Comparison of ENCODE assay signal across 12 mouse cellular contexts in genomic region chr9:75236416-75237308, GRCm38 (mm10). TPM values are rescaled to one million over a fixed set of nuclear protein-coding genes. Genes with fewer than 3 reads are reported as not detected.
DNase-seq lines count a peak whose midpoint lies in the region; ATAC-seq and TF ChIP-seq lines count a peak whose summit lies in the region.
"Had no signal": no experiment of that assay in that cellular context is flagged by ENCODE, and none has a peak within 500 bp of the region (broad histone marks: within the 10 kb centered on the region; RNA-seq: fewer than 3 reads in every experiment).

No protein-coding gene starts in this region.

- H3K9me3 ChIP-seq in stomach, embryonic 16.5 days (replicated peaks; ENCODE audit: control insufficient read depth, low read length), result no peaks in the 10 kb centered on the region
- H3K9me3 ChIP-seq: forebrain, embryonic 12.5 days; heart, embryonic 12.5 days; hindbrain, embryonic 15.5 days had no signal

- H3K36me3 ChIP-seq in liver, adult 2 months (ENCODE audit: control insufficient read depth, insufficient read depth, low read length), result no peaks in the 10 kb centered on the region
- no peaks in the 10 kb centered on the region for H3K36me3 ChIP-seq in stomach, embryonic 16.5 days (ENCODE audit: control insufficient read depth, insufficient read depth, low read length)
- H3K36me3 ChIP-seq: forebrain, embryonic 12.5 days; heart, embryonic 12.5 days; hindbrain, embryonic 15.5 days had no signal

- TF ChIP-seq CTCF in liver, adult 2 months (IDR thresholded peaks at IDR 0.05; ENCODE audit: low read depth, low read length), result no peak

- WGBS in liver, adult 2 months, result 47% methylated on average over 12 of the region's 12 CpGs
- WGBS in stomach, embryonic 16.5 days, result 68% methylated on average over 12 of the region's 12 CpGs

- no peak overlapping the region for H3K9ac ChIP-seq in liver, adult 2 months (ENCODE audit: low read depth, low read length)
- peak overlapping the region; percentile 10; the same call in 1 of the 2 replicates for H3K9ac ChIP-seq in stomach, embryonic 16.5 days (ENCODE audit: low read length)
- H3K9ac ChIP-seq: forebrain, embryonic 12.5 days; heart, embryonic 12.5 days; hindbrain, embryonic 15.5 days had no signal

- peak; percentile 22 for DNase-seq in adrenal gland, postnatal 14 days
- DNase-seq in adrenal gland, adult 8-10 months, result no peak
- peak; percentile 2 for DNase-seq in liver, adult 2 months (ENCODE audit: extremely low read depth, low read depth, low spot score)
- no peak for DNase-seq in liver
- peak; percentile 80 to 87 for DNase-seq in lung, adult 18-20 months
- no peak for DNase-seq in right cerebral cortex, postnatal 14 days
- no peak for DNase-seq in ovary, adult 18-20 months (ENCODE audit: low spot score)
- DNase-seq: layer of hippocampus, adult 9-11 months had no signal

- H3K4me3 ChIP-seq in liver, adult 2 months (ENCODE audit: insufficient read depth, low read depth, low read length), result no peak overlapping the region
- no peak overlapping the region for H3K4me3 ChIP-seq in stomach, embryonic 16.5 days (replicated peaks; ENCODE audit: low read length)
- H3K4me3 ChIP-seq: forebrain, embryonic 12.5 days; heart, embryonic 12.5 days; hindbrain, embryonic 15.5 days had no signal

- TF ChIP-seq POLR2A in liver, adult 2 months (IDR thresholded peaks at IDR 0.05; ENCODE audit: extremely low read depth, insufficient read depth, low read length), result no peak

- no peak overlapping the region for H3K27ac ChIP-seq in liver, adult 2 months (replicated peaks; ENCODE audit: insufficient read depth, low read depth, low read length)
- H3K27ac ChIP-seq in stomach, embryonic 16.5 days (ENCODE audit: low read length), result peak overlapping the region; percentile 90
- H3K27ac ChIP-seq: forebrain, embryonic 12.5 days; hindbrain, embryonic 15.5 days had no signal

- H3K4me1 ChIP-seq in liver, adult 2 months (ENCODE audit: control insufficient read depth, insufficient read depth, low read length), result no peaks in the 10 kb centered on the region
- H3K4me1 ChIP-seq in stomach, embryonic 16.5 days (ENCODE audit: control insufficient read depth, insufficient read depth, low read length), result peaks cover 5% of the 10 kb centered on the region

- H3K27me3 ChIP-seq in liver, adult 2 months (ENCODE audit: control insufficient read depth, insufficient read depth, low read length), result peaks cover 3% of the 10 kb centered on the region; the same call in 1 of the 2 replicates
- no peaks in the 10 kb centered on the region; the same call in 1 of the 2 replicates for H3K27me3 ChIP-seq in stomach, embryonic 16.5 days (ENCODE audit: control insufficient read depth, insufficient read depth, low read length)

- H3K4me2 ChIP-seq in stomach, embryonic 16.5 days (ENCODE audit: low read depth, low read length), result no peak overlapping the region; the same call in 1 of the 2 replicates
- H3K4me2 ChIP-seq: forebrain, embryonic 12.5 days; heart, embryonic 12.5 days; hindbrain, embryonic 15.5 days had no signal

- H3K79me2 ChIP-seq in liver, adult 2 months (ENCODE audit: control insufficient read depth, insufficient read depth, low read length), result no peaks in the 10 kb centered on the region

- peak; percentile 63 for ATAC-seq in stomach, embryonic 16.5 days (ENCODE audit: insufficient read depth, low FRiP score)

RNA-seq across cellular contexts. Expression of gene Myo5c, which starts 4.8 kb away (rescaled TPM):
- 7.0 and 7.3 TPM in 2 replicates for total RNA-seq in adrenal gland, postnatal 14 days (2021)
- total RNA-seq in adrenal gland, adult 8-10 months (2022), result 1 to 10 TPM; 1.8 to 2.9 (median 2.3) TPM
- total RNA-seq in liver, adult 2 months (2014; rRNA removed), result 0.18 and 0.20 TPM in 2 replicates
- 0.07 and 0.12 TPM in 2 replicates for polyA plus RNA-seq in liver, adult 2 months (2012; rRNA removed)
- 17.8 and 18.6 TPM in 2 replicates for polyA plus RNA-seq in stomach, embryonic 16.5 days (2015; fragmentation: Nextera tagmentation; extraction: Ambion mirVana)

Comparison
In these comparisons a context has a peak if more than half of its experiments do, and no peak if none do; other contexts are left out.
1. DNase-seq: peak in adrenal gland, postnatal 14 days (single experiment), liver, adult 2 months (single experiment) and lung, adult 18-20 months (2 of 2); none in adrenal gland, adult 8-10 months (single experiment), liver (single experiment), right cerebral cortex, postnatal 14 days (single experiment) and ovary, adult 18-20 months (single experiment).